ENCODE assay signal across 8 mouse cellular contexts in the genomic region with DNA sequence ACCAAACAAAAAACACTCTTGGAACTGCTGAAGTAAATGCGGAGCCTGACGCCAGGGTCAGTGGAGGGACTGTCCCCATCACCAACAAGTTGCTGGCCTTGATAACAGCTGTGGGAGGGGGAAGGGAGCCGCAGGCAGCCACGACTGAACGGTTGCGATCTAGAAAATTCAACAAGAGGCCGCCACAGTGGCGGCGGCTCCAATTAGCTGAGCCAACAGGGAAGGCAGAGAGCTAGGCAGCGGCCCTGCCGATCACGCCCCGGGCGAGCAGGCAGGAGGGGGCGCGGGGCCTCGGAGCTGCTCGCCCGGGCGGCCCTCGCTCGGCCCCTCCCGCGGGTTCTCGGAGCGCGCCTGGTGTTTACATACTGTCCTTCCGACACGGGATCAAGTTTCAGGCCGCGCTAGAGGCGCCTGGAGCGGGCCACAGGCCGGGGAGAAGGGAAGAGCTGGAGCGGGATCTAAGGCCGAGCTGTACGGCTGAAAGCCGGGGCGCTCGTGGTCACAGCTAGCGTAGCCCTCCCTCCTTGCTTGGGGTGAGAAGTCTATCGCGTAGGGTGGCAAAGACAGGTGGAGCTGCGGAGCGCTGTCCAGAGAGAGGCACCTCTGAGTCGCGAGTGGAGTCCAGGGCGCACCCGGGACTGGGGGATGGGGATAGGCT. TPM values are rescaled to one million over a fixed set of nuclear protein-coding genes. Genes with fewer than 3 reads are reported as not detected.
DNase-seq lines count a peak whose midpoint lies in the region; ATAC-seq and TF ChIP-seq lines count a peak whose summit lies in the region.

No protein-coding gene starts in this region.

- DNase-seq in cerebellum, postnatal 4 days (ENCODE audit: low spot score in 2 of 2): no peak

- peak overlapping the region; percentile 90 for H3K27ac ChIP-seq in embryonic facial prominence, embryonic 12.5 days
- peak overlapping the region; percentile 79 for H3K27ac ChIP-seq in heart, embryonic 16.5 days (ENCODE audit: low read length)
- H3K27ac ChIP-seq in limb, embryonic 13.5 days: peak overlapping the region; percentile 73; the same call in 1 of the 2 replicates

- H3ac ChIP-seq in myocyte (ENCODE audit: control insufficient read depth, insufficient read length): no peak overlapping the region

- H3K9me3 ChIP-seq in megakaryocyte, embryonic 14.5 days: no peaks in the 10 kb centered on the region
- H3K9me3 ChIP-seq in embryonic facial prominence, embryonic 12.5 days: no peaks in the 10 kb centered on the region
- no peaks in the 10 kb centered on the region for H3K9me3 ChIP-seq in heart, embryonic 16.5 days (replicated peaks; ENCODE audit: control insufficient read depth, low read length)
- no peaks in the 10 kb centered on the region for H3K9me3 ChIP-seq in limb, embryonic 13.5 days

- 3% methylated on average over 49 of the region's 49 CpGs for WGBS in embryonic facial prominence, embryonic 12.5 days
- under 1% methylated on average over 45 of the region's 49 CpGs for WGBS in heart, embryonic 16.5 days
- under 1% methylated on average over 41 of the region's 49 CpGs for WGBS in limb, embryonic 13.5 days

- TF ChIP-seq POLR2A in myocyte (IDR thresholded peaks at IDR 0.05; ENCODE audit: insufficient read length, low read depth): no peak

- H3K36me3 ChIP-seq in megakaryocyte, embryonic 14.5 days (replicated peaks; ENCODE audit: low read length): no peaks in the 10 kb centered on the region
- no peaks in the 10 kb centered on the region for H3K36me3 ChIP-seq in embryonic facial prominence, embryonic 12.5 days
- no peaks in the 10 kb centered on the region for H3K36me3 ChIP-seq in heart, embryonic 16.5 days (ENCODE audit: control insufficient read depth, insufficient read depth)
- no peaks in the 10 kb centered on the region for H3K36me3 ChIP-seq in limb, embryonic 13.5 days
- no peaks in the 10 kb centered on the region for H3K36me3 ChIP-seq in myocyte (ENCODE audit: control insufficient read depth, insufficient read depth)

- no peaks in the 10 kb centered on the region for H3K79me2 ChIP-seq in myocyte (ENCODE audit: control insufficient read depth, insufficient read depth)

- H3K9ac ChIP-seq in embryonic facial prominence, embryonic 12.5 days: peak overlapping the region; percentile 24; the same call in 1 of the 2 replicates
- H3K9ac ChIP-seq in heart, embryonic 16.5 days (ENCODE audit: low read length): peak overlapping the region; percentile 51
- peak overlapping the region; percentile 51 for H3K9ac ChIP-seq in limb, embryonic 13.5 days

- H3K4me2 ChIP-seq in embryonic facial prominence, embryonic 12.5 days (replicated peaks): peak overlapping the region; percentile 71
- H3K4me2 ChIP-seq in heart, embryonic 16.5 days (ENCODE audit: low read depth, low read length): peak overlapping the region; percentile 86
- H3K4me2 ChIP-seq in limb, embryonic 13.5 days (replicated peaks): peak overlapping the region; percentile 80
- H3K4me2 ChIP-seq in myocyte (ENCODE audit: low read depth): peak overlapping the region; percentile 84

- ATAC-seq in megakaryocyte, adult 5-6 weeks (ENCODE audit: poor library complexity, severe bottlenecking): no peak
- peak; percentile 48 for ATAC-seq in embryonic facial prominence, embryonic 12.5 days (ENCODE audit: insufficient number of reproducible peaks, insufficient read depth, low FRiP score, low TSS enrichment)
- peak; percentile 25 for ATAC-seq in heart, embryonic 16.5 days (replicated peaks; ENCODE audit: extremely low read depth, insufficient read depth, low FRiP score)
- ATAC-seq in limb, embryonic 13.5 days (ENCODE audit: low FRiP score, low read depth): peak; percentile 55
- no peak for ATAC-seq in erythroid progenitor cell, adult 5-6 weeks (replicated peaks; ENCODE audit: low FRiP score, poor library complexity, severe bottlenecking)

- peaks cover 67% of the 10 kb centered on the region for H3K4me1 ChIP-seq in megakaryocyte, embryonic 14.5 days
- peaks cover 56% of the 10 kb centered on the region for H3K4me1 ChIP-seq in embryonic facial prominence, embryonic 12.5 days
- H3K4me1 ChIP-seq in heart, embryonic 16.5 days (ENCODE audit: control insufficient read depth, insufficient read depth, low read length): peaks cover 29% of the 10 kb centered on the region
- H3K4me1 ChIP-seq in limb, embryonic 13.5 days: peaks cover 70% of the 10 kb centered on the region

- peaks cover 84% of the 10 kb centered on the region for H3K27me3 ChIP-seq in megakaryocyte, embryonic 14.5 days (replicated peaks)
- H3K27me3 ChIP-seq in embryonic facial prominence, embryonic 12.5 days: peaks cover 88% of the 10 kb centered on the region
- H3K27me3 ChIP-seq in heart, embryonic 16.5 days (ENCODE audit: control insufficient read depth, insufficient read depth, low read length): peaks cover 60% of the 10 kb centered on the region
- H3K27me3 ChIP-seq in limb, embryonic 13.5 days: peaks cover 93% of the 10 kb centered on the region
- H3K27me3 ChIP-seq in myocyte (ENCODE audit: control insufficient read depth, insufficient read depth, insufficient read length): no peaks in the 10 kb centered on the region

- H3K4me3 ChIP-seq in megakaryocyte, embryonic 14.5 days (replicated peaks): peak overlapping the region; percentile 92
- H3K4me3 ChIP-seq in embryonic facial prominence, embryonic 12.5 days: peak overlapping the region; percentile 19
- H3K4me3 ChIP-seq in heart, embryonic 16.5 days (ENCODE audit: low read length): peak overlapping the region; percentile 46
- peak overlapping the region; percentile 33 for H3K4me3 ChIP-seq in limb, embryonic 13.5 days
- peak overlapping the region; percentile 28 for H3K4me3 ChIP-seq in myocyte

TF ChIP-seq in myocyte, 11 proteins besides CTCF, POLR2A, EP300 and RAD21:
- no peak for TF ChIP-seq CEBPB (IDR thresholded peaks at IDR 0.05; ENCODE audit: insufficient read depth, poor library complexity, severe bottlenecking)
- peak in 1 of 3 experiments; percentile 33 for TF ChIP-seq MYOD1 (IDR thresholded peaks at IDR 0.05; ENCODE audit: control insufficient read depth in 1 of 3, insufficient read length in 2 of 3, low read depth in 2 of 3)
- no peak for TF ChIP-seq E2F4 (IDR thresholded peaks at IDR 0.05; ENCODE audit: insufficient read depth)

RNA-seq across cellular contexts. Expression of gene Bcor, which starts 26.8 kb away (rescaled TPM):
- 11.1 and 15.0 TPM in 2 replicates for polyA plus RNA-seq in megakaryocyte, embryonic 14.5 days (2012; ENCODE audit: insufficient read depth, low replicate concordance)
- total RNA-seq in megakaryocyte, adult 5-6 weeks (2015): 27.3 and 27.7 TPM in 2 replicates
- 24.7 and 27.9 TPM in 2 replicates for total RNA-seq in megakaryocyte, adult 5-6 weeks (2017)
- polyA plus RNA-seq in embryonic facial prominence, embryonic 12.5 days (2016; fragmentation: Nextera tagmentation; extraction: Ambion mirVana): 20.6 TPM in 2 replicates
- 11.5 and 13.5 TPM in 2 replicates for polyA plus RNA-seq in heart, embryonic 16.5 days (2015; fragmentation: Nextera tagmentation; extraction: Ambion mirVana)
- 16.8 and 17.8 TPM in 2 replicates for polyA plus RNA-seq in limb, embryonic 13.5 days (2015; fragmentation: Nextera tagmentation; extraction: Ambion mirVana)
- polyA plus RNA-seq in myocyte (2012; fragmentation: generic; extraction: Trizol): 12.1 TPM
- 21.4 and 32.4 TPM in 2 replicates for total RNA-seq in erythroid progenitor cell, adult 5-6 weeks (2015; ENCODE audit: low replicate concordance)
- total RNA-seq in erythroid progenitor cell, adult 5-6 weeks (2017; ENCODE audit: low replicate concordance): 26.3 and 35.9 TPM in 2 replicates

Comparison
In these comparisons a context has a peak if more than half of its experiments do, and no peak if none do; other contexts are left out.
1. H3K4me3 ChIP-seq: peak in every context shown above with its lines; median percentile 92 in megakaryocyte, embryonic 14.5 days; 46 in heart, embryonic 16.5 days; 33 in limb, embryonic 13.5 days; 28 in myocyte; 19 in embryonic facial prominence, embryonic 12.5 days.
2. ATAC-seq: peak in embryonic facial prominence, embryonic 12.5 days (single experiment), heart, embryonic 16.5 days (single experiment) and limb, embryonic 13.5 days (single experiment); none in megakaryocyte, adult 5-6 weeks (single experiment) and erythroid progenitor cell, adult 5-6 weeks (single experiment).
3. Peak in every context shown above with its lines, with median percentiles within 50 percentile points of each other: H3K27ac ChIP-seq, H3K4me2 ChIP-seq and H3K9ac ChIP-seq.